Mouse (Mus musculus): ENCODE data around the gene Dtnb.

The Dtnb gene

DNA sequence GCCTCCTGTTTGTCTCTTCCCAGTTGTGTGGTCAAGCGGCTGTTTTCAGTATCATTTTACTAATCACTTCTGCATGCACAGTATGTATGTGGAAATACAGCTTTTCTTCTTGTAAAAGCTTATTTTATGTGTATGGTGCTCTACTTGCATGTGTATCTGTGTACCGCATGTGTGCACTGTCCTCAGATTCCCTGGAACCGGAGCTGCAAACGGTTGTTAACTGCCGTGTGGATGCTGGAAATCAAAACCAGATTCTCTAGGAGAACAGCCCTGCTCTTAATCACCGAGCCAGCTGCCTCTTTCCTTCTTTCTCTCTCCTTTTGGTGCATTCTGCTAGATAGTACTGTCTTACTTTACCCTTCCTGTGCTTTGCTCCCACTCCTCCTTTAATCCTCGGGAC lies 39.7 kb downstream of the Dtnb start:
- TF ChIP-seq CTCF (conservative IDR thresholded peaks at IDR 0.05; ENCODE audit: low read length): no peak
- TF ChIP-seq NANOG (IDR thresholded peaks at IDR 0.05; ENCODE audit: borderline replicate concordance, low read length): no peak
- no peak for TF ChIP-seq POU5F1 (IDR thresholded peaks at IDR 0.05; ENCODE audit: borderline replicate concordance, low read length)
- no peak overlapping the region for H3K4me3 ChIP-seq (replicated peaks; ENCODE audit: low read length)
- H3K4me1 ChIP-seq (replicated peaks; ENCODE audit: low read depth, low read length): peaks cover 8% of the 10 kb centered on the region
- no peaks in the 10 kb centered on the region for H3K27me3 ChIP-seq (ENCODE audit: insufficient read depth, low read length)
- H3K36me3 ChIP-seq (ENCODE audit: insufficient read depth, low read length): peaks cover 26% of the 10 kb centered on the region; the same call in 1 of the 2 replicates
- no peaks in the 10 kb centered on the region for H3K9me3 ChIP-seq (ENCODE audit: low read length)

DNA sequence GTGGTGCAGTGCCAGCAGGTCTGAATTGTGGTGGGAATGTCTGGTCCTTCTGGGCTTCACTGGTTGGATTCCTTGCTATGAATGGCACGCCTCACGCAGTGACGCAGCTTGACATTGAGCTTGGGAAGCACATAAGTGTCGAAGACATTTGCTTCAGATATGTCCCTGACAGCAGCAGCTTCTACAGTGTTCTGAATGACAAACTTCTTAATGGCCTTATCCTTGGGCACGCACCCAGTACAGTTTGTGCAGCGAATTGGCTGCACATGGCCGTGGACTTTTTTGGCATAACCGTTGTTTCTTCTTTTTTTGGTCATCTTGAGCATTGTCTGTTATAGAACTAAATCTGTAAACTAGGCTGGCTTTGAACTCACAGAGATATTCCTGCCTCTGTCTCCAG lies 42.9 kb downstream of the Dtnb start:
- no peak for TF ChIP-seq NANOG (IDR thresholded peaks at IDR 0.05; ENCODE audit: borderline replicate concordance, low read length)
- no peak for TF ChIP-seq CTCF (conservative IDR thresholded peaks at IDR 0.05; ENCODE audit: low read length)
- TF ChIP-seq POU5F1 (IDR thresholded peaks at IDR 0.05; ENCODE audit: borderline replicate concordance, low read length): no peak
- no peaks in the 10 kb centered on the region; the same call in 1 of the 2 replicates for H3K4me1 ChIP-seq (replicated peaks; ENCODE audit: low read depth, low read length)
- no peaks in the 10 kb centered on the region for H3K27me3 ChIP-seq (ENCODE audit: insufficient read depth, low read length)
- peaks cover 20% of the 10 kb centered on the region; the same call in 1 of the 2 replicates for H3K36me3 ChIP-seq (ENCODE audit: insufficient read depth, low read length)
- H3K9me3 ChIP-seq (ENCODE audit: low read length): no peaks in the 10 kb centered on the region
- H3K4me3 ChIP-seq (replicated peaks; ENCODE audit: low read length): no peak overlapping the region

DNA sequence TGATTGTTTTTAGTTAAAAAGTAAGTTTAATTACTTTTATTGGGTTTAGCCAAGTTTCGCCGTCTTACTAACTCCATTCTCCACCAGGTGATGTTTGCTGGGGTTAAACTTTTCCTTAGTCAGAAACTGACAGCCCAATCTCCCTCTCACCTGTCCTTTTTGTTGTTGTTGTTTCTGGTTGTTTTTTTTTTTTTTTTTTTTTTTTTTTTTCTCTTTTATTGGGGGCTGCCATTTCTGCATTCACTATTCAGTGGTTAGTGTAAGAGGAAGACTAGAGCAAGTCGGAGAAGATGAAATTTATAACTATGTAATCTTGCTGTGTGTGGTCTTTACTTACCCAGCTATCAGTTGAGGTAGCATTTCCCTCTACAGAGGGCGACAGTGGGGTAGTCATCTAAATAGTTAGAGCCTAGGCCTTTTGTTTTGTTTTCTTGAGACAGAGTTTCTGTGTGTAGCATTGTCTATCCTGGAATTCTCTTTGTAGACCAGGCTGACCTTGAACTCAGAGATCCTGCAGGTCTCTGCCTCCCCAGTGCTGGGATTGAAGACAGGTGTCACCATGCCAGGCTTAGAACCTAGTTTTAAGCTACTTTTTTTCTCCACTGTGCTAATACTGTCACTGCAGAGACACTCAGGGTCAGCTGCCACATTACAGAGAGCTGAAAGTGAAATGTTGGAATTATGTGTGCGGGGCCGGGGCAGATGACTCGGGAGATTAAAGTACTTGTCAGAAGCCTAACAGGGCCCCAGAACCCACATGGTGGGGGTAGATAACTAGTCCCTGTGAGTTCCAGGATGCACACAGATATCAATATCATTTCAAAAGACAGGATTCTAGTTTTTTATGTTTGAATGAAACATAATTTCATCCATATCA lies 46.2 kb downstream of the Dtnb start:
- Histone ChIP-seq H3K9me3 (ENCODE audit: low read length) (no peaks in the 10 kb centered on the region), H3K27me3 (ENCODE audit: insufficient read depth, low read length) (no peaks in the 10 kb centered on the region), H3K4me3 (replicated peaks; ENCODE audit: low read length) (no peak overlapping the region), H3K36me3 (ENCODE audit: insufficient read depth, low read length) (peaks cover 17% of the 10 kb centered on the region; the same call in 1 of the 2 replicates), H3K4me1 (replicated peaks; ENCODE audit: low read depth, low read length) (no peaks in the 10 kb centered on the region; the same call in 1 of the 2 replicates)
- TF ChIP-seq POU5F1 (IDR thresholded peaks at IDR 0.05; ENCODE audit: borderline replicate concordance, low read length): no peak
- no peak for TF ChIP-seq CTCF (conservative IDR thresholded peaks at IDR 0.05; ENCODE audit: low read length)
- TF ChIP-seq NANOG (IDR thresholded peaks at IDR 0.05; ENCODE audit: borderline replicate concordance, low read length): no peak

DNA sequence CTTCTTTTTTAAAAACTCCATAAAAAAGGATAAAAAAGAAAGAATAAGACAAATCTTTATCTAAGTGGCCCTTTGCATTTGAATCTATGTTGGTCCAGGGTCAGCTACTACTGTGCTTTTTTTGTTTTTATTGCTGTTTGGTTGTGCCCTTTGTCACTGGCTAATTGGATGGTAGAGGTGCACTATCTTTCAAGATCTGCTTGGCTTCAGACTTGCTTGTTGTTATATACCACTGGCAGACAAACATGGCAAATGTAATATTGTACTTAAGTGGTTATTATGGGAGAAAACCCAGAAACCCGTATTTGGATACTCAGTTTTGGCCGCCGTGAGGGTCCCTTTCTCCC lies 46.8 kb downstream of the Dtnb start:
- TF ChIP-seq CTCF (conservative IDR thresholded peaks at IDR 0.05; ENCODE audit: low read length) (no peak), POU5F1 (IDR thresholded peaks at IDR 0.05; ENCODE audit: borderline replicate concordance, low read length) (no peak), NANOG (IDR thresholded peaks at IDR 0.05; ENCODE audit: borderline replicate concordance, low read length) (no peak)
- no peaks in the 10 kb centered on the region for H3K27me3 ChIP-seq (ENCODE audit: insufficient read depth, low read length)

DNA sequence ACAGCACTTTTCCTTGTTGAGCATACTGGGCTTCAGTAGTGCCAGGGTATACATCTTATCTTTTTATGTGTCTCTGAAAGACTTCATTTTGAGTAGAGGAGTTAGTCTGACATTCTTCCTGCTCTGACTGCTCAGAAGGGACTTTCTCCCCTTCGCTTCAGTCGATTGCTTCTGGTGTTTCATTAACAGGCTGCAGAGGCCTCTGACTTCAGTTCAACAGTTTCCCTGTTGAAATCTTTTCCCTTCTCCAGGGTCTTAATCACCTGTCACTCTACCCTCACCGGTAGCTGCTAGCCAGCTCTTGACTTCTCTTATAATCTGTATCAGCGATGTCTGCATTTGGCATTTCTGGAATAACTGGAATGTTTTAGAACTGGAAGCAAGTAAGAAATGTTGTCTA lies 54.7 kb downstream of the Dtnb start:
- H3K9me3 ChIP-seq (ENCODE audit: low read length): no peaks in the 10 kb centered on the region
- no peak overlapping the region for H3K4me3 ChIP-seq (replicated peaks; ENCODE audit: low read length)
- H3K4me1 ChIP-seq (replicated peaks; ENCODE audit: low read depth, low read length): peaks cover 10% of the 10 kb centered on the region
- TF ChIP-seq CTCF (conservative IDR thresholded peaks at IDR 0.05; ENCODE audit: low read length): no peak
- TF ChIP-seq NANOG (IDR thresholded peaks at IDR 0.05; ENCODE audit: borderline replicate concordance, low read length): no peak
- TF ChIP-seq POU5F1 (IDR thresholded peaks at IDR 0.05; ENCODE audit: borderline replicate concordance, low read length): no peak
- no peaks in the 10 kb centered on the region for H3K27me3 ChIP-seq (ENCODE audit: insufficient read depth, low read length)
- no peaks in the 10 kb centered on the region for H3K36me3 ChIP-seq (ENCODE audit: insufficient read depth, low read length)

More for the DNA sequence above, 46.8 kb downstream of the Dtnb start:
- H3K4me3 ChIP-seq (replicated peaks; ENCODE audit: low read length): no peak overlapping the region
- no peaks in the 10 kb centered on the region for H3K9me3 ChIP-seq (ENCODE audit: low read length)
- peaks cover 14% of the 10 kb centered on the region; the same call in 1 of the 2 replicates for H3K36me3 ChIP-seq (ENCODE audit: insufficient read depth, low read length)
- H3K4me1 ChIP-seq (replicated peaks; ENCODE audit: low read depth, low read length): no peaks in the 10 kb centered on the region; the same call in 1 of the 2 replicates

DNA sequence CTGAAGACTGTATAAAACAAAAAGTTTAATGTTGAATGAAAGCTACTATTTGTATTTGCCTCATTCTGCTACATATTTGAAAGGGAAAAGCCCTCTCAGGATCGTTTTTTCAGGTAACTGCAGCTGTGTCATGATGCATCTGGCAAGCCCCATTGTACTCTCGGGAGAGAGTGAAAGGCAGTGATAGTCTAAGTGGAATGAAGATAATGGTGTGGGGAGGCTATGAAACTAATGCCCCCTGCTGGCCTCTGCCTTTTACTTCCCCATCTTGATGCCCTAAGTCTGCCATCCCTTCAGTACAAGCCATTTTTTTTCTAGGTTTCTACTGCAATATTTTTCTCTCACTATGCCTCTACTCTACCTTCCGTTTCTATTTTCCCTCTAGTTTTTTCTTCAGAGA lies 69.8 kb downstream of the Dtnb start:
- Histone ChIP-seq H3K9me3 (ENCODE audit: low read length) (no peaks in the 10 kb centered on the region), H3K27me3 (ENCODE audit: insufficient read depth, low read length) (no peaks in the 10 kb centered on the region), H3K4me3 (replicated peaks; ENCODE audit: low read length) (no peak overlapping the region), H3K36me3 (ENCODE audit: insufficient read depth, low read length) (peaks cover 10% of the 10 kb centered on the region), H3K4me1 (replicated peaks; ENCODE audit: low read depth, low read length) (no peaks in the 10 kb centered on the region)
- TF ChIP-seq CTCF (conservative IDR thresholded peaks at IDR 0.05; ENCODE audit: low read length): peak; percentile 30
- TF ChIP-seq POU5F1 (IDR thresholded peaks at IDR 0.05; ENCODE audit: borderline replicate concordance, low read length): no peak
- no peak for TF ChIP-seq NANOG (IDR thresholded peaks at IDR 0.05; ENCODE audit: borderline replicate concordance, low read length)

DNA sequence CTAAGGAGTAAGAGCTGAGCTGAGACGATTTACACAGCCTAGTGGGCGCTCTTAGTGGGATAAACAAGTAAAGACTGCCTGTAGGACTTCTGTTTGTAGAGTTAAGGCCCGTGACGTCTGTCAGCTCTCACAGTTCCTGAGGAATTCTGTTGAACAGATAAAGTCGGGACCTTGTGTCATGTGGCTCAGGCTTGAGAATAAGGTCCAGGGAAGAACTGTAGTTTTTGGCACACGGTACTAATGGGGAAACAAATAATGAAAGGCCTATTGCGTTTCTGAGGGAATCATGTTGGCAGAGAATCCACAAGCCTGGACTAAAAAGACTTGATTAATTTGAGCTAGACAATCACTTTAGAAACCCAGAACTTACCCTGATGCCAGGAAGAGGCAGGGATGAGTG lies 84.6 kb downstream of the Dtnb start:
- H3K36me3 ChIP-seq (ENCODE audit: insufficient read depth, low read length): peaks cover 24% of the 10 kb centered on the region
- no peak overlapping the region for H3K4me3 ChIP-seq (replicated peaks; ENCODE audit: low read length)
- H3K4me1 ChIP-seq (replicated peaks; ENCODE audit: low read depth, low read length): peaks cover 21% of the 10 kb centered on the region
- H3K9me3 ChIP-seq (ENCODE audit: low read length): peaks cover 10% of the 10 kb centered on the region
- TF ChIP-seq POU5F1 (IDR thresholded peaks at IDR 0.05; ENCODE audit: borderline replicate concordance, low read length): no peak
- TF ChIP-seq CTCF (conservative IDR thresholded peaks at IDR 0.05; ENCODE audit: low read length): no peak
- TF ChIP-seq NANOG (IDR thresholded peaks at IDR 0.05; ENCODE audit: borderline replicate concordance, low read length): no peak
- H3K27me3 ChIP-seq (ENCODE audit: insufficient read depth, low read length): no peaks in the 10 kb centered on the region

DNA sequence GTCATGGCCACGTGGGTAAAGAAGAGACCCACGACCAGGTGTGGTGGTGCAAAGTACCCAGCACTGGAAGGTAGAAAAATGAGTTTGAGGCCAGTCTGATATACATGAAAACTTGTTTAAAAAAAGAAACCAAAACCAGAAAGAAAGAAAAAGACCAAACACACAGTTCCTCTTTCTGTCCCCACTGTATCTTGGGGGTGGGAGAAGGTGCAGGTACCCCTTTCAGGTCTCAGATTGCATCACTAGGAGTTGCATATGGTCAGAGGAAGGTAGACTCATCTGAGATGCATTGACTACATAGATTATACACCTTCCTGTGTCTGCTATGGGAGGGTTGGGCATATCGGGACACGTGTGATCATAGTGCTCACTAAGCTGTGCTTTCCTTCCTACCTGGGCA lies 85.1 kb downstream of the Dtnb start:
- H3K27me3 ChIP-seq (ENCODE audit: insufficient read depth, low read length): no peaks in the 10 kb centered on the region
- peaks cover 25% of the 10 kb centered on the region for H3K4me1 ChIP-seq (replicated peaks; ENCODE audit: low read depth, low read length)
- no peak for TF ChIP-seq NANOG (IDR thresholded peaks at IDR 0.05; ENCODE audit: borderline replicate concordance, low read length)
- TF ChIP-seq POU5F1 (IDR thresholded peaks at IDR 0.05; ENCODE audit: borderline replicate concordance, low read length): no peak
- peaks cover 24% of the 10 kb centered on the region for H3K36me3 ChIP-seq (ENCODE audit: insufficient read depth, low read length)
- peaks cover 10% of the 10 kb centered on the region for H3K9me3 ChIP-seq (ENCODE audit: low read length)
- no peak overlapping the region for H3K4me3 ChIP-seq (replicated peaks; ENCODE audit: low read length)
